Mouse (Mus musculus) C2C12 (cell line): Measurements from ENCODE around the gene Kif2c. TPM values are rescaled to one million over a fixed set of nuclear protein-coding genes. Genes with fewer than 3 reads are reported as not detected.

Experiments
- H3K27me3 ChIP-seq: one replicate; pipeline ENCODE4 v1.6.1; 2011; ENCODE audit not compliant: control insufficient read depth, insufficient read depth, insufficient read length
- H3K36me3 ChIP-seq: one replicate; pipeline ENCODE4 v1.6.1; 2011; ENCODE audit not compliant: control insufficient read depth, insufficient read depth
- H3K4me3 ChIP-seq: one replicate; pipeline ENCODE4 v1.5.1; 2011; ENCODE audit warnings: mild to moderate bottlenecking, control low read depth; ENCODE audit not compliant: poor library complexity, insufficient read depth, severe bottlenecking
- H3K79me2 ChIP-seq: one replicate; pipeline ENCODE4 v1.6.1; 2011; ENCODE audit not compliant: control insufficient read depth, insufficient read depth
- H3K79me3 ChIP-seq: one replicate; pipeline ENCODE4 v1.6.1; 2011; ENCODE audit warnings: low read depth, control low read depth
- H3ac ChIP-seq: one replicate; pipeline ENCODE3; 2011; ENCODE audit warnings: low read depth; ENCODE audit not compliant: control insufficient read depth, insufficient read length
- CEBPB ChIP-seq: IDR thresholded peaks from one replicate; pipeline ENCODE4 v1.6.1; 2011; ENCODE audit warnings: low read depth, mild to moderate bottlenecking, control low read depth, moderate library complexity
- CTCF ChIP-seq: IDR thresholded peaks from one replicate; pipeline ENCODE4 v1.5.1; 2011; ENCODE audit not compliant: control insufficient read depth, insufficient read depth, insufficient read length
- FOSL1 ChIP-seq: IDR thresholded peaks from one replicate; pipeline ENCODE4 v1.8.0; 2011; ENCODE audit warnings: mild to moderate bottlenecking, low read length; ENCODE audit not compliant: poor library complexity, insufficient read depth, severe bottlenecking
- MAX ChIP-seq: IDR thresholded peaks from one replicate; pipeline ENCODE4 v1.6.1; 2011; ENCODE audit warnings: mild to moderate bottlenecking, control low read depth
- MYOD1 ChIP-seq: IDR thresholded peaks from one replicate; pipeline ENCODE4 v1.6.1; 2011; ENCODE audit warnings: low read depth; ENCODE audit not compliant: control insufficient read depth, insufficient read length
- MYOG ChIP-seq: IDR thresholded peaks from one replicate; pipeline ENCODE4 v1.6.1; 2011; ENCODE audit not compliant: control insufficient read depth, insufficient read length; ENCODE audit errors: extremely low read depth
- USF1 ChIP-seq: IDR thresholded peaks from one replicate; pipeline ENCODE4 v1.6.1; 2011; ENCODE audit warnings: low read depth, mild to moderate bottlenecking, control low read depth, moderate library complexity
- polyA plus RNA-seq: library from polyadenylated mRNA; unstranded; fragments of >200 nt; fragmentation: generic; extraction: Trizol; gene quantifications from one replicate; pipeline ENCODE4 v1.2.1, GENCODE M21; 2012; ENCODE audit warnings: missing spikeins

Kif2c gene
- polyA plus RNA-seq, 1 experiment = 49.2 TPM

- Histone ChIP-seq H3K4me3 (no peak overlapping the region), H3K36me3 (peaks cover 78% of the 10 kb centered on the region)
- TF ChIP-seq CTCF = no peak
Observed at GRCm38 (mm10) chr4:117161183-117161582, 21.3 kb downstream of the Kif2c start.

GRCm38 (mm10) chr4:117159666-117160065 is 22.8 kb downstream of the Kif2c start:
- peaks cover 14% of the 10 kb centered on the region for H3K79me2 ChIP-seq
- H3K4me3 ChIP-seq = no peak overlapping the region
- peaks cover 11% of the 10 kb centered on the region for H3K79me3 ChIP-seq
- TF ChIP-seq MYOD1 (no peak), MYOG (no peak), USF1 (no peak), FOSL1 (no peak), CEBPB (no peak), MAX (no peak), CTCF (no peak)
- H3K36me3 ChIP-seq = peaks cover 72% of the 10 kb centered on the region
- H3K27me3 ChIP-seq = no peaks in the 10 kb centered on the region
- no peak overlapping the region for H3ac ChIP-seq

More at GRCm38 (mm10) chr4:117161183-117161582, 21.3 kb downstream of the Kif2c start:
- H3K79me3 ChIP-seq = no peaks in the 10 kb centered on the region
- H3K79me2 ChIP-seq = no peaks in the 10 kb centered on the region
- H3ac ChIP-seq = no peak overlapping the region
- H3K27me3 ChIP-seq = no peaks in the 10 kb centered on the region

GRCm38 (mm10) chr4:117156372-117156771 is 26.1 kb downstream of the Kif2c start:
- no peak overlapping the region for H3ac ChIP-seq
- TF ChIP-seq CEBPB = no peak
- no peak for TF ChIP-seq MAX
- TF ChIP-seq MYOG = no peak
- no peak for TF ChIP-seq CTCF
- TF ChIP-seq FOSL1 = no peak
- TF ChIP-seq MYOD1 = no peak
- peak overlapping the region; percentile 95 for H3K4me3 ChIP-seq
- H3K79me3 ChIP-seq = peaks cover 42% of the 10 kb centered on the region
- H3K79me2 ChIP-seq = peaks cover 47% of the 10 kb centered on the region
- H3K27me3 ChIP-seq = no peaks in the 10 kb centered on the region
- peaks cover 72% of the 10 kb centered on the region for H3K36me3 ChIP-seq

GRCm38 (mm10) chr4:117155792-117156355 is 26.6 kb downstream of the Kif2c start, which contains the start of gene Rps8:
Rps8 (minus strand) TSS chr4:117156243.
- peaks cover 42% of the 10 kb centered on the region for H3K79me3 ChIP-seq
- no peaks in the 10 kb centered on the region for H3K27me3 ChIP-seq
- peak within 1 kb of the TSS; percentile 82 for H3ac ChIP-seq
- H3K4me3 ChIP-seq = peak within 1 kb of the TSS; percentile 95
- TF ChIP-seq CTCF (no peak), MAX (peak; percentile 87)
- peaks cover 50% of the 10 kb centered on the region for H3K79me2 ChIP-seq
- peaks cover 72% of the 10 kb centered on the region for H3K36me3 ChIP-seq

- Histone ChIP-seq H3K79me3 (peaks cover 42% of the 10 kb centered on the region), H3ac (peak overlapping the region; percentile 82), H3K79me2 (peaks cover 50% of the 10 kb centered on the region), H3K4me3 (peak overlapping the region; percentile 95), H3K36me3 (peaks cover 72% of the 10 kb centered on the region), H3K27me3 (no peaks in the 10 kb centered on the region)
- no peak for TF ChIP-seq MYOG
- TF ChIP-seq CEBPB = no peak
- TF ChIP-seq USF1 = no peak
- no peak for TF ChIP-seq CTCF
- no peak for TF ChIP-seq FOSL1
- TF ChIP-seq MAX = no peak
- TF ChIP-seq MYOD1 = no peak
Observed at GRCm38 (mm10) chr4:117155020-117155791, 27.2 kb downstream of the Kif2c start.

GRCm38 (mm10) chr4:117152714-117153113 is 29.7 kb downstream of the Kif2c start:
- TF ChIP-seq USF1 (no peak), CTCF (no peak)
- H3K27me3 ChIP-seq = no peaks in the 10 kb centered on the region
- no peak overlapping the region for H3K4me3 ChIP-seq
- H3K36me3 ChIP-seq = peaks cover 62% of the 10 kb centered on the region
- peaks cover 42% of the 10 kb centered on the region for H3K79me3 ChIP-seq
- no peak overlapping the region for H3ac ChIP-seq
- H3K79me2 ChIP-seq = peaks cover 50% of the 10 kb centered on the region
